Mouse (Mus musculus) G1E (cell line): Measurements from ENCODE around the gene Cep152.

Experiments
- CTCF ChIP-seq: IDR thresholded peaks from 2 replicates; pipeline ENCODE4 v1.5.1; 2012; ENCODE audit warnings: low read depth, low read length, inconsistent platforms, mixed read lengths
- GATA1 ChIP-seq: IDR thresholded peaks from 2 replicates; pipeline ENCODE4 v1.6.1; 2012; ENCODE audit warnings: borderline replicate concordance, low read length, inconsistent platforms, mixed read lengths
- GATA2 ChIP-seq: IDR thresholded peaks from 2 replicates; pipeline ENCODE4 v1.6.1; 2012; ENCODE audit warnings: low read depth, low read length, inconsistent platforms, borderline replicate concordance

DNA sequence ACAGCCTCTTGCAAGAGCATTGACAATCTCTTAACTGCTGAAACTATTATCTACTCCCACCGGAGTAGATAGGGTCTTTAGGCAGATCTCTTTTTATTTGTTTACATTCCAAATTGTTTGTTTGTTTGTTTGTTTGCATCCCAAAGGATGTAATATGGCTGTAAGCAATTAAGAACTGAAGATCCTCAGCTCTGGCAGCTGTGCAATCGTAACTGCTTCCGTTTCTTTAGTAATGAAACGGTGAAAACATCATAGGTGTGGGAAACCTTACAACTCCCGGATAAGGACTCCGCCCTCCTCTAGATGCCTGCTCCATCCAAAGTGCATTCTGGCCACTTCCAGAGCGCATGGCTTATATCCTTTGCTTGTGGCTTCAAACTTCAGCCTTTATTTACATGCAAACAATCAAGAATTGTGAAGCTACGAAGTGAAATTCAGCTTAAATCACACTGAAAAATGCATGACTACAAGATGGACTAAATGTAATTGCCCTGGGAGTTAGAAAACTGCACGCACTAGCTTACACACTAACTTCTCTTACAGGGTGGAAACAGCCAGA, 707 bp downstream of the Cep152 start:
- TF ChIP-seq GATA2 = no peak
- no peak for TF ChIP-seq CTCF
- no peak for TF ChIP-seq GATA1
